Mouse (Mus musculus) neutrophil, adult 5-6 weeks (primary cell): Measurements from ENCODE around the gene Gm5788. TPM values are rescaled to one million over a fixed set of nuclear protein-coding genes. Genes with fewer than 3 reads are reported as not detected.
"Not testable (repeated sequence)": the region's sequence is repeated elsewhere in the genome, so short reads cannot be mapped to it uniquely, and the experiment has no call there.

ENCODE experiments used
- ATAC-seq: fragments of 151-379, 151-347 bp; 2 replicates; pipeline ENCODE4 v1.8.0; 2017; ENCODE audit warnings: mild to moderate bottlenecking, moderate TSS enrichment; ENCODE audit not compliant: insufficient number of reproducible peaks, poor library complexity, low FRiP score, severe bottlenecking; ENCODE audit errors: extremely low read depth
- total RNA-seq: library from RNA; stranded (forward); fragments of 200-1000 nt; gene quantifications from 2 replicates; pipeline ENCODE4 v1.2.3, GENCODE M21; 2017

Gene Gm5788
- total RNA-seq, result not detected in 2 replicates

- ATAC-seq, result not testable (repeated sequence)
Measured at GRCm38 (mm10) chr12:87494421-87494820, at the start of gene Gm5788. TSS of gene Gm5788 (plus strand) at chr12:87494721.

GRCm38 (mm10) chr12:87449456-87449855 is 45.1 kb upstream of the Gm5788 start:
- no peak for ATAC-seq

DNA sequence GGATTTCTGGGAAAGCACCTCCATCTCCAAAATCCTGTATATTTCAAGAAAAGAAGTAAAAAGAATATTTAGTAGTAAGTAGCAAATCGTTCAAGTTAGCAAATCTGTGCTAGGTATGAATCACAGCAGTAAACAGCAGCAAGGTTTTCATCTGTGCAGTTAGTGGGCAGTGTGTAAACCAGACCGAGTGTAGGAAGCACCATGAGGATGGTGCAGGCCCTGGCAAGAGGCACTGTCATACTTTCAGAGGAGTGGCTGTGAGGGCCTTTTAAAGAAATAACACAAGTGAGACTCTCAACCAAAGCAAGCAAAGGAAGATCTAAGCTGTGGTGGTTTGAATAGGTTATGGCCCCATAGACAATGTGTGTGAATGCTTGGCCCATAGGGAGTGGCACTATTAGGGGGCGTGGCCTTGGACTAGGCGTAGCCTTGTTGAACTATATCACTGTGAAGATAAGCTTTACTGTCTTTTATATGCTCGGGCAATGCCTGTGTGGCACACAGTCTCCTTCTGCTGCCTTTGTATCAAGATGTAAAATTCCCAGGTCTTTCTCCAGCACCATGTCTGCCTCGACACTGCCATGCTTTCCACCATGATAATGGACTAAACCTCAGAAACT is 29.7 kb upstream of the Gm5788 start:
- no peak for ATAC-seq

GRCm38 (mm10) chr12:87470263-87471136 is 24.0 kb upstream of the Gm5788 start:
- ATAC-seq, result no peak

DNA sequence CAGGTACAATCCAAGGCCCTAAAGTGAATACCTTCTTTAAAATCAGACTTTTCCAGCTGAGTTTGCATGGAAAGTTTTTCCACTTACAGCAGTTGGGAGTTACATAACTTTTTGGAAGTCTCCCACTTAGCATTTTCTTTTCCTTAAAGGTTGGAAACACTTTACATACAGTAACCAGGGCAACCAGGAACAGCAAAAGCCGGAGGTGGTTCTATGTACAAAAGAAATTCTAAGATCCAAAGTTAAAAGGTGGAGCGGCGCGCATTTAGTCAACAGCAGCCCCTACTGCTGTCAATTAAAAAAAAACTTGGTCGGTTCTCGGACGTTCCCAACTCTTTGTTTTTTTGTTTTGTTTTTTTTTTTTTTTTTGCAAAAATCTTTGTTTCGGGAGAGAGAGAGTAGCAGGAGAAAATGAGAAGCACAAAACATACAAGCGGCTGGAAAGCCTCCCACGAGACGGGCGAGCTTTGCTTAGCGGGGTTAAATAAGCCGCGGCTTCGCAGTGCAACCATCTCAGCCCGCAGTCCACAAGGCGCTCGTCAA is 23.0 kb upstream of the Gm5788 start:
- no peak for ATAC-seq

- peak; percentile 94 for ATAC-seq
Measured at GRCm38 (mm10) chr12:87471964-87472786, 22.3 kb upstream of the Gm5788 start, which contains the start of gene Snw1. TSS of gene Snw1 (minus strand) at chr12:87472274.

- no peak for ATAC-seq
Measured at GRCm38 (mm10) chr12:87474756-87475155, 19.8 kb upstream of the Gm5788 start.

- ATAC-seq, result not testable (repeated sequence)
Measured at GRCm38 (mm10) chr12:87482482-87482881, 12.0 kb upstream of the Gm5788 start.

DNA sequence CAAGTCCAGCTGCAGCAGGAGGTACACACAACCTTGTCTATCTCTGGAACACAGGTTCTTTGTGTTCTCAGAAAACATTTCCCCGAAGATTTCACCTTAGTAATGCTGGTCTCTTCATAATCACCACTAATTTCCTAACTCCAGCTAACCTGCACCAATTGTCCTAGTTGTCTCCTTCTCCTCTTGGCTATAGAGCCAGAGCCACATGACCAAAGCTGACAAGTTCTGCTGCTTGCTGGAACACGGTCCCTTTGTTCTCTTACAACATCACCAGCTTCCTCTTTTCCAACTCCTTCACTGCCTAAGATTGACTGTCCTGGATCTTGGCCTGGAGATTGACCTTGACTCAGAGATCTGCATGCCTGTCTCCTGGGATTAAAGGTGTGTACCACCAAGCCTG is 5.8 kb upstream of the Gm5788 start:
- ATAC-seq, result not testable (repeated sequence)

GRCm38 (mm10) chr12:87514016-87514415 is 19.5 kb downstream of the Gm5788 start, which contains the start of gene Gm8300:
TSS of gene Gm8300 (plus strand) at chr12:87514316.
- ATAC-seq, result not testable (repeated sequence)

- ATAC-seq, result not testable (repeated sequence)
Measured at GRCm38 (mm10) chr12:87519616-87520015, 25.1 kb downstream of the Gm5788 start.

GRCm38 (mm10) chr12:87543927-87544326 is 49.4 kb downstream of the Gm5788 start:
- no peak for ATAC-seq

Other genes starting within 250 kb of the Gm5788 start
- gene Vipas39, start 228.5 kb upstream of the Gm5788 start, total RNA-seq, result 50.5 and 52.8 TPM in 2 replicates
- 113 and 118 TPM in 2 replicates for gene Ahsa1, start 228.2 kb upstream of the Gm5788 start, total RNA-seq
- gene Ism2, start 195.0 kb upstream of the Gm5788 start, total RNA-seq, result not detected in 2 replicates
- gene Sptlc2, start 106.4 kb upstream of the Gm5788 start, total RNA-seq, result 133 and 147 TPM in 2 replicates
- gene Slirp, start 50.8 kb upstream of the Gm5788 start, total RNA-seq, result 12.0 and 16.2 TPM in 2 replicates
- gene Alkbh1, start 50.7 kb upstream of the Gm5788 start, total RNA-seq, result 44.8 and 75.5 TPM in 2 replicates
- 120 and 127 TPM in 2 replicates for gene Snw1, start 22.4 kb upstream of the Gm5788 start, total RNA-seq
- not detected in 2 replicates for gene Gm8300, start 19.6 kb downstream of the Gm5788 start, total RNA-seq
- gene Oog1, start 108.0 kb downstream of the Gm5788 start, total RNA-seq, result not detected in 2 replicates
- not detected in 2 replicates for gene Gm4027, start 124.1 kb downstream of the Gm5788 start, total RNA-seq
- gene Gm16381, start 149.9 kb downstream of the Gm5788 start, total RNA-seq, result not detected in 2 replicates